Mouse (Mus musculus) left cerebral cortex, postnatal 36 days (tissue): Measurements from ENCODE around the gene Mtx1. TPM values are rescaled to one million over a fixed set of nuclear protein-coding genes. Genes with fewer than 3 reads are reported as not detected.

ENCODE experiments used
- DNase-seq, 2 experiments: peaks; one replicate each; pipeline ENCODE4 v3.0.0; 2021 to 2022; ENCODE audit warnings: low spot score in 2 of 2, mixed read lengths in 1 of 2
- intact Hi-C: fragments of 180-260 bp; cut with DNase I; formaldehyde crosslinking; loops from one replicate; pipeline ENCODE4 v1.15.1; 2025
- total RNA-seq, 2 experiments: library from RNA; stranded (reverse); gene quantifications; 2 replicates each; pipeline ENCODE4 v1.2.3; 2021

Gene Mtx1
- 10 to 100 TPM; 90.6 to 93.8 TPM for total RNA-seq

DNA sequence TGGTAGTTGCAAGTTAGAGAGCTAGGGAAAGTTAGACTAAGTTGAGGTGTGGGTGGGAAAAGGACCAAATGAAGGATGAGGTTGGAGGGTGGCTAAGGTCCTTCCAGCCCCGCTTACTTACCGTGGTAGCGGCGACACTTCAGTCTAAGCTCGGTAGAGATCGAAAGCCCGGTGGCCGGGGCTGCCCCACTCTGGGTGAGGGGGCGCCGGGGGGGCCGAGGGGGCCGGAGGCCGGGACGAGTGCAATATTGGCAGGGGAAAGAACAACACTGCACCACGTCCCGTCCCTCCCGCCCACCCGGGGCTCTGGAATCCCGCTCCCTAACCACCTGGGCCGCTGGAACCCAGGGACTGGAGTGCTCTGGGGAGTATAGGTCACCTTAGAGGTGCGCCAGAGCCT lies at the start of gene Mtx1:
Gene Mtx1, minus strand, starts transcription at position 189 of the 400 bp plus-strand sequence.
- intact Hi-C loops: no loop called here
- no peak for DNase-seq

GRCm38 (mm10) chr3:89276061-89276460 lies 49.2 kb upstream of the Mtx1 start:
- no peak for DNase-seq
- intact Hi-C loops: no loop called here

- no peak for DNase-seq
- intact Hi-C loops: no loop called here
Observed at GRCm38 (mm10) chr3:89271760-89272159, 44.9 kb upstream of the Mtx1 start.

GRCm38 (mm10) chr3:89270891-89271290 lies 44.0 kb upstream of the Mtx1 start:
- peak; percentile 67 to 81 for DNase-seq
- intact Hi-C loops: no loop called here

DNA sequence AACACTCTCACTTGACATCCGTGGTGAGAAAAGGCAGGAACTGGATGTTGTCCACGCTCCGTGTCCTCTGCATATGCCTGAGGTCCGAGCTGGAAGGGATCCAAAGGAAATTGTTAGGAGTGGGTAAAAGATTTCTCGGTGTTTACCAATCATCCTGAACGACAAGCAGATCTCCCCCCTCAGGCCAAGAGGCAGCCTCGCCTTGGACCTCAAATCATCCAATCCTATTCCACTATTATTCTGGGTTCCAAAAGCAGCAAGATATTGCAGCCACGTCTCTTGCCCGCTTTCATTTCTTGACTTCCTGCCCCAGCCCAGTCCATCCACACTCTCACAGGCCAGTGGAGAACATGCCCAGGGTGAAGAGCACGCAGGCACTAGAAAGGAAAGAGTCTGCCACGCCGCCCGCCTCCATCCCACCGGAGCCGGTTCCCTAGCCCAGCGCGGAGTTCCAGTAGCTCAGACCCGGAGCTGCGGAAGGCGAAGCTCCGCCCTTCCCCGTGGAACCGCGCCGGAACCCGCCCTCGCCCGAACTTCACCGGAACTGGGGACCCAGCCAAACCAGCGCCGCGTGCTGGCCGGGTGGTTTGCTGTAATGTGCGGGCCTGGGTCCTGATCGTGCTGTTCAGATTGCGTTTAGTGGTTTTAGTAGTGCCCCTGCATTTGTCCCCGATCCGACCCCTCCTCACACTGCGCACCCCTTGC lies 43.3 kb upstream of the Mtx1 start, which contains the start of gene Slc50a1:
Gene Slc50a1, minus strand, starts transcription at position 520 of the 705 bp plus-strand sequence.
- intact Hi-C loops: no loop called here
- peak; percentile 85 to 86 for DNase-seq

DNA sequence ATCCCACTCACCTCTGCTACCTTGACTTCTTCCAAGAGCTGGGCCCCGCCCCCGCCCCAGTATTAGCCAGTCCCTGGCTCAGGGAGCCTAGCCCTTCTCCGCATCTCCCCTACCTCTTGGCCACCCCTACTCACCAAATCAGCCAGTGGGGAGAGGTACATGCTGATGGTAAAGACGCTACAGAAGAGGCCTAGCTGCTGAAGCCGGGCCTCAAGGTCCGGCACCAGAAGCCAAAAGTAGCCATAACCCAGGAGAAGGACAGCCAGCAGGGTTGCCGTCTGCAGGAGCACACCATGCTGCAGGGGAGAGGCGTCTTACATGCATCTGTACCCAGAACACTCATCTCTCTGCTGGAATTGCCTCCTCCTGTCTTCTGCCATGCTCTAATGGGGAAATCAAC lies 42.0 kb upstream of the Mtx1 start:
- DNase-seq: no peak
- intact Hi-C loops: loop anchor here (2.0 kb wide), 1 partner anchor 14 kb away; no protein-coding TSS in a partner anchor

DNA sequence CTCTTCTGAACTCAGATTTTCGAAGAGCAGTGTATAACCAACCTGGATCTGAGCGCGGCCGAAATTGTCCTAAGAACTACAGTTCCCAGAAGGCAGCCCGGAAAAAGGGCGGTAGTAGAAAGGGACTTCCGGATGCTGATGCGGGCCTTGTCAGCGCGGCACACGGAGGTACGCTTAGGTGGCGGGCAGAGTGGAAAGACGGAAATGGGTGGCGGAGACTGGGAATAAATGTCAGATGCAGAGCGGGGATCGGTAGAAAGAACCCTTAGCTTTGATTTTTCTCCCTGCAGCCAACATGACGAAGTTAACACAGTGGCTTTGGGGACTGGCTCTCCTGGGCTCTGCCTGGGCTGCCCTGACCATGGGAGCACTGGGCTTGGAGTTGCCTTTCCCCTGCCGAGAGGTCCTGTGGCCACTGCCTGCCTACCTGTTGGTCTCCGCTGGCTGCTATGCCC lies 39.6 kb upstream of the Mtx1 start:
- intact Hi-C loops: no loop called here
- DNase-seq: peak; percentile 78 to 84

DNA sequence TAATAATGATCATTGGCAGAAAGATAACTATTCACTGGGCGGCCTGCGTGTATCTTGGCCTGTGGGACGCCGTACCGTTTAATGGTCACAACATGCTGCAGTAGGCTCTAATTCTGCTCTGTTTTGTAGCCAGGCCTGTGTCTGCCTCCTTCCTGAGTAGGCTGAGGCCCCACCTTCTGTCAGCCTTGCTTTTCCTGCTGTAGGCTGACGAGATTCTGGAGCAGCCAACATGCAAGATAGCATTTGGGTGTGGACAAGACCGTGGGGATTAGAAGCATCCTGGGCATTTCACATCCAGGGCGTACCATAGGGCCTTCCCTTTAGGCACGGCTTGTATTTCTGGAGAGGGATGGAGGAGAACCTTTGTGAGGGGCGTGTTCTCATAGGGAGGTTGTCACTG lies 35.5 kb upstream of the Mtx1 start:
- no peak for DNase-seq
- intact Hi-C loops: no loop called here

- no peak for DNase-seq
- intact Hi-C loops: no loop called here
Observed at GRCm38 (mm10) chr3:89260211-89260610, 33.3 kb upstream of the Mtx1 start.

DNA sequence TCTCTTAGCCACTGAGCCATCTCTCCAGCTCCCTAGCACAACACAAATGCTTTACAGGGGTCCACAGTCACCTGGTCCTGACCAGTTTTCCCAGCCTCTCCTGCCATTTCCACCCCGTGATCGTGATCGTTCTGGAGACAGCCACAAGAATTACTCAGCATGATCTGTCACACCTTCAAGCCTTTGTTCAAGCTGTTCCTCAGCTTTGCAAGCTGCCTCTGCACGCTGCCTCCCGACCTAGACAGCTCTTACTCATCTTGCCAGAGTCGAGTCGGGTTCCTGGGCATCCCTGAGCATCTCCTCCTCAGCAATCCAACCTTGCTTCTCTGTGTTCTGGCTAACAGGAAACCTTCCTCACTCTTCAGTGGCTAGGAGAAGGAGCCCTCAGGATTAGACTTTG lies 32.2 kb upstream of the Mtx1 start, which contains the start of gene Dpm3:
Gene Dpm3, plus strand, starts transcription at position 283 of the 400 bp plus-strand sequence.
- intact Hi-C loops: no loop called here
- no peak for DNase-seq

DNA sequence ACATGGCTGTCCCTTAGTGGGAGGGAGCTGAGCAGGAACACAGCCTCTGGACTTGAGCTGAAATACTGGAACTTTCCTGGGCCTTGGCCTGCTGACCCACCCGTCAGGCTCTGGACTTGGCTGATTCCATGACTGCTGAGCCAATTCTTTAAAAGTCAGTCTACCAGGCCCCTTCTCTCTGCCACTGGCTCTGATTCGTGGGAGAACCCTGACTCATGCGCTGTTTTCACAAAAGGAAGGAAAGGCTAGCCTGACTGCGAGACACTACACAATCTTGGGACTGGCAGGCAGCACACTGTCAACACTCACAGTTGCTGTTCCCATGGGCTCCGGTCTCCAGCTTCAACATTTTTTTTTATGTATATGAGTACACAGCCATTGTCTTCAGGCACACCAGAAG lies 29.3 kb upstream of the Mtx1 start:
- no peak for DNase-seq
- intact Hi-C loops: no loop called here

DNA sequence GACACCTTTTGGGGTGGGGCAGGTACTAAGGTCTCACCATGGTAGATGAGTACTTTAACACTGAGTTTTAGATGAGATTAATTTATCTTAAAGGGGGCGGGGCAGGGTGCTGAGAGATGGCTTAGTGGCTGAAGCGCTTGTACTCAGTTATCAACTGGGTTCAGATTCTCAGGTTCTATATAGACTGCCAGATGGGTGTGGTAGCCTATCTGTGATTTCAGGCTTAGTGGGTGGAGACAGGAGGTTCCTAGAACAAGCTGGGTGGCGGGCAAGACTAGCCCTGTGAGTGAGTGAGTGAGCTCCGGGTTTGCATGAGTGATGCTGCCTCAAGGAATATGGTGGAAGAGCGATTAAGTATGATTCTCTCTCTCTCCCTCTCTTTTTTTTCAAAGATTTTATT lies 28.1 kb upstream of the Mtx1 start:
- intact Hi-C loops: no loop called here
- DNase-seq: no peak

DNA sequence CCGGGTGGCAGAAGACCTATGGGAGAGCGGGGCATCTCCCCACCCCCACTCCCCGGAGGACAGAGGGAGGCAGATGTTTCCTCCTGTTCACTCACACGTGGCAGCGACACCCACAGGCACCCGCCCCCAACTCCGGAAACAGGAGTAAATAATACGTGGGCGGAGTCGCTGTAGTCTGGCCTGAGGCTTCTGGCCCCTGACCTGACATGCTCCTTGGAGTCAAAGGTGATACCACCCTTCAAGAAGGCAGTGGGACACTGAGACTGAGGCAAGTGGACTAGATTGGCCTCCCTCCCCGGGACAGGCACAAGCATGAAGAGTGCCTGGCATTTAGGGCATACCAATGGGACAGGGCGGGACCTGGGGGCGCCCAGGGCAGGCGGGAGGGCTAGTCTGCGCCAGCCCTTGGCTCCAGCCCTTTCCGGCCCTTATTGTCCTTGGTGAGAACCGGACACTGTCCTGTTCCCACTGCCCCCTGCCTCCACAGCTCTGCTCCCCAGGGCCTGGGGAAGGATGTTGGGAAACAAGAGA lies 24.5 kb upstream of the Mtx1 start:
- intact Hi-C loops: loop anchor here (2.0 kb wide), 1 partner anchor 57 kb away; no protein-coding TSS in a partner anchor
- no peak for DNase-seq

- intact Hi-C loops: loop anchor here (1.0 to 2.0 kb wide), 2 partner anchors 32 to 58 kb away; no protein-coding TSS in a partner anchor
- no peak for DNase-seq
Observed at GRCm38 (mm10) chr3:89250435-89251040, 23.6 kb upstream of the Mtx1 start.

DNA sequence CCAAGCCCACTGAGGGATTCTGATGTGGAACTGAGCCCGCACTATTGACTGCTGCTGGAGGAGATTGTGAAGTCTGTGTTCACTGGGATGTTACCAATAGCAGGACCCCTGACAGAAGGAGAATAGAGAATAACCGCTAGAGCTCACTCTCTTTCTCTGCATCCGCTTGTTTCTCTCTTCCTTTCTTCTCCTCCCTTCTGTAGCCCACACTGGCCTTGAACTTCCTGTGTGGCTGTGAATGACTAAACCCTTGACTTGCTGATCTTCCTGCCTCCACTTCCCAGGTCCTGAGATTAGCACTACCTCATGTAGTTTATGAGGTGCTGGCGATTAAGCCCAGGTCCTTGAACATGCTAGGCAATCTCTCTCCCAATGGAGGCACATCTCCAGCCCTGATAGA lies 20.6 kb upstream of the Mtx1 start:
- intact Hi-C loops: no loop called here
- DNase-seq: peak in 1 of 2 experiments; percentile 3

GRCm38 (mm10) chr3:89246261-89247100 lies 19.6 kb upstream of the Mtx1 start, which contains the start of gene Trim46:
Gene Trim46, minus strand, starts transcription at chr3:89246309.
- intact Hi-C loops: no loop called here
- peak; percentile 92 to 93 for DNase-seq

DNA sequence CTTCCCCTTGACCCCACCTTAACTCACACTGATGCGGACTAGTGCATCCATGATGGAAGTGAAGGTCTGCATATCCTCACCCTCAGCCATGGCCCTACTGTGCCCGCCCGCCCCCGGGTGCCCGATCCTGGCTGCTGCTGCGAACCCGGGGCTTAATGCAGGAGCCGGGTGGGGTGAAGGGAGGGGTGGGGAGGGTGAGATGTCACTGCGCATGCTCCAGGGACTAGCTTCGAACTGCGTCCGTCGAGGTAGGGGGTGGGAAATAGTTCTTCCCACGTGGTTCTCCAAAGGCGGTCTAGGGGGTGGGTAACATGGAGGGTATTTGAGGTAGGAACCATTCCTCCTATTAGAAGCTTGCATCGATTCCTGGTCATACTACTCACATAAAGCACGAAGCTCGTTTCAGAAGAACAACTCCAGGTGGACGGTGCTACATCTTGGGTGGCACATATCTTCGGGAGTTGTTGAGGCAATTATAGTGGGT lies 18.8 kb upstream of the Mtx1 start, which contains the start of gene Krtcap2:
Gene Krtcap2, plus strand, starts transcription at position 279 of the 484 bp plus-strand sequence.
- intact Hi-C loops: no loop called here
- DNase-seq: peak; percentile 68 to 73

DNA sequence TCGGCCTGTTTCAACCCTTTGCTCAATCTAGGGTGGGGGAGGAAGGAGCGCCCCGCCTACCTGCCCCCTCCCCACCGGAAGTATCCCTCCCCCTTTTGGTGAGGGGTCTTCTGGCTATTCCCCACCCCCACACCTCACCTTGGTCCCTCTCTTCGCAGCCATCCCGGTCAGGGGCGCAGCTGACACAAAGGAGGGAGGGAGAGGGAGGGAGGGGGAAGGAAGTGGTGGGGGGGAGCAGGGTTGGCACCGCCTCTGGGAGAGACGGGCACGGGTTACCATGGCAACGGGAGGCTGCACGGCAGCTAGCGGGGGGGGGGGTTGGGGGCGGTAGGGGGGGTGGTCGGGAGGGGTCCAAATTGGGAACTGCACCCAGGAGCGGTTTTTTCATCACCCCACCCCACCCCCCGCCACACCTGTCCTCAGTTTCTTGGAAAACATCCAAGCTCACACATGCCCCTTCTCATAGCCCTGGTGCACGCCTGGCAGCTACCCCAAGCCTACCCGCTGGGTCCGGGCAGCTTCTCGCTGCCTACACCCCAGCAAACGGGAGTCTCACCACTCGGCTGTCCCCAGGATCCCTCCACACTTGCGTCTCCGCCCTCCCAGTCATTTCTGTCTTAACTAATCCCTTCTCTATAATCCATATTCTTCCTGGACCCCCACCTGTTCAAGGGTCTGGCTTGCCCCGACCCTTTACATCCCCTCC lies 18.2 kb upstream of the Mtx1 start:
- intact Hi-C loops: loop anchor here (5.0 kb wide), 1 partner anchor 48 kb away; no protein-coding TSS in a partner anchor
- peak; percentile 63 to 73 for DNase-seq
